Mouse (Mus musculus): Measurements from ENCODE around the gene C1qtnf9. TPM values are rescaled to one million over a fixed set of nuclear protein-coding genes. Genes with fewer than 3 reads are reported as not detected.

Gene C1qtnf9
- total RNA-seq, 2 experiments from 2014 or later: 0.28 to 0.37 TPM

DNA sequence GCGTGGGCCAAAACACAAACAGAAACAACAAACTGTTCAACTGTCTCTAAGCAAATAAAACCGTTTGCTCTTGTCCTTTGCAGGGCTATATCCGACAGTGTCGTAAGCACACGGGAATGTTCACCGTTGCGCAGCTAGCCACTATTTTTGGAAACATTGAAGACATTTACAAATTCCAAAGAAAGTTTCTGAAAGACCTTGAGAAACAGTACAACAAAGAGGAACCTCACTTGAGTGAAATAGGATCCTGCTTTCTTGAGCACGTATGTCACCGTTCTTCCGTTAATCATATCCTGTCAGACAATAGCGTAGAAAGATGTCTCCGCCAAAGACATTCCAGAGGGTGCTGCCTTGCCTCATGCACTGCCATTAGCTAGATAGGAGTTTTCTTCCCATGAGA, 18.1 kb upstream of the C1qtnf9 start:
- DNase-seq (ENCODE audit: low spot score in 2 of 2): no peak

DNA sequence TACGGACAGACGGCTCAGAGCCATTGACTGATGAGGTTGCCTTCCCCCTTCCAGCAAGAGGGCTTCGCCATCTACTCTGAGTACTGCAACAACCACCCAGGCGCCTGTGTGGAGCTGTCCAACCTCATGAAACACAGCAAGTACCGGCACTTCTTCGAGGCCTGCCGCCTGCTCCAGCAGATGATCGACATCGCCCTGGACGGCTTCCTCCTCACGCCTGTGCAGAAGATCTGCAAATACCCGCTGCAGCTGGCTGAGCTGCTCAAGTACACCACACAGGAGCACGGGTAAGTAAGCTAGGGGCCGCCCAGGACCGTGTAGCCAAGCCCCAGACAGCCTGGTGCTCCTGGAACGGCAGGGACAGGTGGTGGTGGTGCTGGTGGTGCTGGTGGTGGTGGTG, 16.4 kb upstream of the C1qtnf9 start:
- no peak for DNase-seq (ENCODE audit: low spot score in 2 of 2)

DNA sequence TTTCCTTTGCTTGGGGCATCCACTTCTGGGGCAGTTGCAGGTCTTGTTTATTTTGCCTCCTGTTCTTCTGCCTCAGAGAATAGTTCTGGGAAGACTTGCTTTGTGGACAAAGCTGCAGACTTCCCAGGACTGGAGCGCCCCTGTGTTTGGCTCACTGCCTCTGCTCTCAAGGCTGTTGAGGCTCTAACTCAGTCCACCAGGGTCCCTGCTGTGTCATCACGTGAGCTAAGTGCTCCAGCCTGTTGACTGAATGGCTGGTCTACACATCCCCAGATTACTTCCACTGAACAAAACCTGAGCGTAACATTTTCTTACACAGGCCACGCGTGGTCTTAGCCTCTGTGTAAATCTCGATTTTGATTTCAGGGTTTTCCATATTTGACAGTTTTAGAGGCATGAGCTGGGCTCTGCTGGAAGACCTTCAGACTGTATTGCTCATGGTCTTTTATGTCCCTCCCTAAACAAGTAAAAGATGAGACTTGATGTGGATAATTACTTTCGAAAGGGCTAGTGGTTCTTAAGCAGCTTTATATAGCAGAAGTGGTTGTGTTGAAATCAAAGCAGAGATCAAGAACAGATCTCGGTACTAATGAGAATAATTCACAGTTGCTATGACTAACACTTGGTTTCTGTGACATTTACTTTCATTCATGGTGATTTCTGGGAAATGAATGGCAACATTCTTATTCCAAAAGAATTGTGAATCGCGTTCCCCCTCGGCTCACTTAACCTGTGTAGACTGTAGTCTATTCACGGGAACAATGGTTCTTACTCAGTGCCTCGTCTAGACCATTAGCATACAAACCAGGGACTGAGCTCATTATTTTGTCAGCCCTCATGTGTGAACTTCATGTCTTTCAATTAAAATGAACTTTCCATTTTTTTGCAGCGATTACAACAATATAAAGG, 14.8 kb upstream of the C1qtnf9 start:
- DNase-seq (ENCODE audit: low spot score in 2 of 2): no peak

DNA sequence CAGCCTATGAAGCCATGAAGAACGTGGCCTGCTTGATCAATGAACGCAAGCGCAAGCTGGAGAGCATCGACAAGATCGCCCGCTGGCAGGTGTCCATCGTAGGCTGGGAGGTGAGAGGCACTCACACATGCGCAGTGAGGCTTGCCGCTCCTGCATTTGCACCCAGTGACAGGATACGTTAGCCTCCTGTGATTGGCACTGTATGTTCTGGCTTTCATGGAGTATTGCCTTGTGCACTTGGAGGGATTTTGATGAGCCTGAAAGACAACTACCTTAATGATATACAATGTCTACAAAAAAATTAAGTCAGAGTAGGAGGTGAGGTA, 14.2 kb upstream of the C1qtnf9 start:
- no peak for DNase-seq (ENCODE audit: low spot score in 2 of 2)

DNA sequence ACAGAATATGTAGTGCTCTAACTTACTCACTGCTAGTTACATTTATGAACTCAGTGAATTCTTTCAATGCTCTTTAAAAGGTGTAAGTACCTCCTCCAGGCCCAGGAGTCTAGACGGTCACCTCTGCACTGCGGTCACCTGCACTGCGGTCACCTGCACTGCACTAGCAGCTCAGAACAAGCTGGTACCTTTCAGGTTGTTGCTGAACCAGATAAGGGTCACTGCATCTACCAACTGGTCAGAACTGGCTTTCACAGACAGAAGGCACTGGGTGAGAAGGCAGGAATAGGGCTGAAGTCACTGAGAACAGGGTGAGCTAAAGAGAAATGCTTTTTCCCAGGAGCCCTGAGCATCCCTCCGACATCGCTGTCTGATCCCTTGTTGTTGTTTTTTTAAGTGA, 13.3 kb upstream of the C1qtnf9 start:
- DNase-seq (ENCODE audit: low spot score in 2 of 2): no peak

DNA sequence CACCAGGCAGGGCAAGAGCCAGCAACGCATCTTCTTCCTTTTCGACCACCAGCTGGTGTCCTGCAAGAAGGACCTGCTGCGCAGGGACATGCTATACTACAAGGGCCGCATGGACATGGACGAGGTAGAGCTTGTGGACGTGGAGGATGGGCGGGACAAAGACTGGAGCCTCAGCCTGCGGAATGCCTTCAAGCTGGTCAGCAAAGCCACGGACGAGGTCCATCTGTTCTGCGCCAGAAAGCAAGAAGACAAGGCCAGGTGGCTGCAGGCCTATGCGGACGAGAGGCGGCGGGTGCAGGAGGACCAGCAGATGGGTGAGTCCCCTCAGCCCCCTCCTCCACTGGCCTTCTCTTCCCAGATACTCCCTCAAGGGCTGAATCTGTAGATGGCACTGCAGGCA, 11.7 kb upstream of the C1qtnf9 start:
- DNase-seq (ENCODE audit: low spot score in 2 of 2): no peak

DNA sequence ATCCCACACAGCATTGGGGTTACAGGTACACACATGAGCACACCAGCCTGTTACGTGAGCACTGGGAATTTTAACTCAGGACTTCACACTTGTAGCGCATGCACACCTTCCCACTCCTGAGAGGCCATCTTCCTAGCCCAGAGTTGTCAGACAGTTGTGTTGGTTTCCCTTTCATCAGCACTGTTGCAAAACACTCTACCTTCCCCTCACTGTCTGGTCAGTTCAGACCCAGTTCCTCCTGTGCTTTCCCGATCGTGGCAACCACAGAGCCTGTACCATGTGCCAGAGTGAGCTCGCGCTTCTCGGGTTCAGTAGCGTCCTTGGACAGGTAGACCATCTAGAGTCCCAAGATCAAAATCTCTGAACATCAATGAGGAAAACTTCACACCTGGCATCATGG, 10.7 kb upstream of the C1qtnf9 start:
- no peak for DNase-seq (ENCODE audit: low spot score in 2 of 2)

DNA sequence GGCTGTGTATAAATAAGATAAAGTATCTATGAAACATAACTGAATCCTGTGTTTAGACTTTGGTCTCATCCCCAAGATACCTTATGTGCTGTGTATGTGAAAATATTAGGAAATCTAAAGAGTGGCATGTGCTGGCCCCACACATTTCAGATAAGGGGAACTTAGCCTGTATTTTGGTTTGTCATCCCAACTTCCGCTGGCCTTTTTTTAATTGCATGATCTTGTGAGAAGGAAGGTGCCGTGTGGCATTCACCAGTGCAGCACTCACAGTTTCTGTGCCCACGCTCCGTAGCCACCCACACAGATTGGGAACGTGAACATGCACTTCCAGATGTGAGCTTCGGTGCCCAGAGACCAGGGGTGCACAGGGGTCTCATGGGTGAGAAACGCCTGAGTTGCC, 10.2 kb upstream of the C1qtnf9 start:
- DNase-seq (ENCODE audit: low spot score in 2 of 2): no peak

DNA sequence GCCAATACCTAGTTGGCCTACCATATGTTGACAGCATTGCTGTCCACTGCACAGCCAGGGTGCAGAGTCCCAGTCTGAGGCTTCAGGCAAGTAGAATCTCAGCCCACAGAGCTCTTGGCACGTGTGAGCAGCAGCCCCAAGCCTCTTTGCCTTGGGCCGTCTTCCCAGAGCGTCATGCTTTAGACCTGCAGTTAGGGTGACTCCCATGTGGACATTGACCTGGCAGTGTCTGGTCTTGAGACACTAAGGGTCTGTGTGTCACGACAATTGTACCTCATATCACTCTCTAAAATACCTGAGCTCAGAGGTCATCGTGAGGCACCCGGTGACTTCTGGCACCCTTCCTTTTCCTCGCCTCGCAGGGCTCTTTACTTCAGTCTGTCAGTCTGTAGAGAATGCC, 8.8 kb upstream of the C1qtnf9 start:
- no peak for DNase-seq (ENCODE audit: low spot score in 2 of 2)

DNA sequence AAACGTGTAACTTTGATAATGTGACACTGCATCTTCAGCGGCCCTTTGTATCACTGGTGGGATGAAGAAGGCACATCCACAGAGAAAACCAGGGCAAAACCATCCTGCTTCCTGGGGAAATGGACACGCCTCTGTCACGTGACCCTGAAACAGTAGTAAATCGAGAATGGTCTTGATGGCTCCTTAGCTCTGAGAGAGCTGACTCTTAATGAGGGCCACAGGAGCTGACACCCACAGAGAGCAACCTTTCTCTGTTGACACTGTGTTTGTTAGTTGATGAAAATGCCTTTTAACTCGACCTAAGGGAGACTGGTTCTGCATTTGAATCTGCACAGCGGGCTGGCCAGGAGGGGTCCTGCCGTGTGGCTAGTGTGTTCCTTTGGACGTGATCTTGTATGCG, 6.1 kb upstream of the C1qtnf9 start:
- DNase-seq (ENCODE audit: low spot score in 2 of 2): no peak

DNA sequence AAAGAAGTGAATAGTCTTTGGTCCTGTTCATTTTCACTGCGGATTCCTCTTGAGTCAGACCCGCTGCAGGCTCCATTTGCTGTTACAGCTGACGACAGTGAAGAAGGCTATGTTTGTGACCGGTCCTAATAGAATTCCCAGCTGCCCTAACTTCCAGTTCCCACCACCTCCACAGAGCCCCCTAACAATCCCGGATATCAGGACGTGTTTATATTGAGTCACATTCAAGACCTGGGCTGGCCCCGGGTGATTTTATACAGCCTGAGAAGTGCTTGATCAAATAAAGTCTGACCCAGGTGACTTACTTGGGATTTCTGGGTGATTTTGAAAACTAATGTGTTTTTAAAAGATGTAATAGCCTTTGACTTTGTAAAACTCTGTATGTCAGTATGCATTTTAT, 5.2 kb upstream of the C1qtnf9 start:
- no peak for DNase-seq (ENCODE audit: low spot score in 2 of 2)

DNA sequence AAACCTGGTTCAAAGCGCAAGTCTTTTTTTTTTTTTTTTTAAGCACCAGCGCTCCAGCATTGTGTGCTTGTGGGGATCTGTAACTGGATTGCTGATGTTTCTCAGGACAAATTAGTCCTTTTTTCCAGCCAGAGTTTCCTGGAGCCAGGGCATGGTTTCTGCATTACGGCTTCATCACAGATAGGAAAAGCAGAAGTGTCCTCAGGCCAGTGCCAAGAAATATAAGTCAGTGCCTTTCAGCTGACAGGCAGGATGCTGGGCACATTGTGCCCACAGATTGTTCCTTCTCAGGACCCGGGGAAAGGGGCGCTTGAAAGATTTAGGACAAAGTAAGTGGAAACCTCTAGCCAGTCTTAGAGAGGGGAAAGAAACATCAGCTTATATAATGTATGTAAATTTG, 4.2 kb upstream of the C1qtnf9 start:
- DNase-seq (ENCODE audit: low spot score in 2 of 2): no peak

DNA sequence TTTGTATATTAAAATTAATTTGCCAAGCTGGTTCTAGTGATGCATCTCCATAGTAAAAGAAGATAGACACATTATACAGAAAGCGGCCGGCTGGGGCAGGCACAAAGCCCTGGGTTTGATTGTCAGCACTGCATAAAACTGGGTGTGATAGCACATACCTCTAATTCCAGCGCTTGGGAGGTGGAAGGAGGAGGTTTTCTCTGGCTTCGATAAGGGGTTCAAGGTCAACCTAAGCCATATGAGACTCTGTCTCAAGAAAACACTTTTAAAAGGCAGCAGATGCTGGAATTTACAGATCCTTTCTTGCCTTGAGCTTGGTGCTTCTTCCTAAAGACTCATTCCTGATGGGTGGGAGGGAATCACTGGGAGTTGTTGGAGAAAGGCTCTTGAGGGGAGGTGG, 3.4 kb upstream of the C1qtnf9 start:
- no peak for DNase-seq (ENCODE audit: low spot score in 2 of 2)

DNA sequence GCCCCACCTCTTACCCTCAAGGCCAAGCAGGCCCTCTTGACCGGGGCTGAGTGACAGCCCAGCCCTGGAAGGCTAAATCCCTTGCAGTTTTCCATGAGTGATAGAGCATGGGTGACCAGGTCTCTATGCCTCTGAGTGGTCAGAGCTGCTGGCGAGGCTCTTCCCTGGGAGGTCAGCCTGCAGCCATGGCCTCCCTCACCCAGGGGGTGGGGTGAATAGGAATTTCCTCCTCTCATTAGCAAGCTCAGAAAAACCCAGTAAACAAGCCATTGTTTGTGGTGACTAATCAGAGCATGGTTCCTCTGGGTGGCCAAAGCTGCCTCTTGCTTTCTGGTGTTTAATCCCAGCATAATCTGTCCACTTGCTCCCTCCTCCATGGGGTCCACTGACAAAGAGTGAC, 2.9 kb upstream of the C1qtnf9 start:
- no peak for DNase-seq (ENCODE audit: low spot score in 2 of 2)

DNA sequence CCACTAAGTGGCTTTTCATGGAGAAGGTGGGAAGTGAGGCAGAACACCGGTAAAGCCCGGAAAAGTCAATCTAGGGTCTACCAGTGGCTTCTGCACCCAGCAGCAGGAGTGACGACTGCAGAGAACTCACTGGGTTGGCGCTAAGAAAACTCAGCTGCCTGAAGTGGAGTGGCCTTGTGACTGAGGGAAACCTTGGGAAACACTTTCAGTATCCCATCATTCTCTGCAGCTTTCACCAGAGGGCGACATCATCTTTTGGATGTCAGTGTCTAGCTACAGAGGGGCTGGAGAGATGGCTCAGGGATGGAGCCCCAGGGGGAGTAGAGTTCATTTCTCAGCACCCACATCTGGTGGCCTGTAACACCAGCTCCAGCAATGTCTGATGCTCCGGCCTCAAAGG, 1.4 kb downstream of the C1qtnf9 start:
- DNase-seq (ENCODE audit: low spot score in 2 of 2): no peak

DNA sequence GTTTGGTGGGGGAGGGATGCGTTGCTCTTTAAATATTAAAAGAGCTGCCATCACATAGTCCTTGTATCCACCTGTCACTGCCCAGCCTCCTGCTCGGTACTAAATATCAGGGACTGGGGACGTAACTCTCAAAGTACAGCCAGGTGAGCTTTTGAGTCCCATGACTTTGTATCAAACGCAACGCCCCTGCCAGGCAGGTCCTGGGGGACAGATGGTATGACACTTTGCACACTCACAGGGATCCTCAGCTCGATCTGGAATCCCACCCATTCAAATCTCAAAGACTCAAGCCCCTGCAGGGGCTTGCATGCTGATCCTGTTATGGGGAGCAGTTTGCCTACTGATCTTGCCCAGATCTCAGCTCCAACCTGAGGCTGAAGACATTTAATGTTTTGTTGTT, 2.7 kb downstream of the C1qtnf9 start:
- DNase-seq (ENCODE audit: low spot score in 2 of 2): no peak

DNA sequence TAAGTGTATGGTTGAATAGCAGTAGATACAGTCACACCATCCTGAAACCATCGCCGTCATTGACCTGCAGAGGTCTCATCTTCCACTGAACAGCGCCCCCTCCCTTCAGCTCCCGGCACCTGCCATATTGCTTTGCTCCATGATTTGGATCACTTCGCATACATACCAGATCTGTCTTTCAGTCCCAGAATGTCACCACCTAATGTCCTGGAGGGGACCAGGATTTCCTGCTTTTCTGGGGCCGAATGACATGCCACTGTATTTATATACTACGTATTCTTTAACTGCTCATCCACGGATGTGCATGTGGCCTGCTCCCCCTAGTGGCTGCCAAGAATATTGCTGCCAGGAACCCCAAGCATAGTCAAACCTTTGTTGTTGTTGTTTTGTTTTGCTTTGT, 3.1 kb downstream of the C1qtnf9 start:
- DNase-seq (ENCODE audit: low spot score in 2 of 2): peak; percentile 61 to 75

DNA sequence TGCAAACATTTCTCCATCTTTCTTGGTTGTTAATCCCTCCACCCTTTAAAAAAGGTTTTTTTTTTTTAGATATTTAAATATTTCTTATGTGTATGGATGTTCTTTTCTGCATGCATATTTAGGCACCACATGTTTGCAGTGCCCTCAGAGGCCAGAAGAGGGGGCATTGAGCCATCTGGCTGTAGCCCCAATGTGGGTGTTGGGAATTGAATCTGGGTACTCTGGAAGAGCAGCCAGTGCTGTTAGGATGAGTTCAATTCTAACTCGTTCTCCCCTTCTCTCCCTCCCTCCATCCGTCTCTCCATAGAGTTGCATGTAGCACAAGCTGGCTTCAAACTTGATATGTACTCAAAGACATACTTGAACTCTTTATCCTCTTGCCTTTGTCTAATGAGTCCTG, 5.5 kb downstream of the C1qtnf9 start:
- DNase-seq (ENCODE audit: low spot score in 2 of 2): no peak

DNA sequence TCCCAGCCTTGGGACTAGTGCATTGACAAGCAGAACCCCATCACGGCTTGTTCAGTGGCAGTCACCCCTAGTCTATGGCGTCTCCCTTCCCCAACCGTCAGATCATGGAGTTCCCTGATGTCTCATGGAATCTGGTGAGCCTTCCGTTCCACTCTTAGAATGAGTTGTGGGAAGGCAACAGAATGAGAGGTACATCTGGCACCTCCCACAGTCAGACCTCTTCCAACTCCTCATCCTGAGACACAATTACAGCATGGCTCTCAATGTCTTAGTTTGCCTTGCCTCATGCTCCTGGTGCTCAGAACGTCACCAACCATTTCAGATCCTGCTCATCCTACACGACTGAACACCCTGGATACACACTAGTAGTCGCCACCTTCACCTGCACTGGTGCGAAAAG, 8.6 kb downstream of the C1qtnf9 start:
- no peak for DNase-seq (ENCODE audit: low spot score in 2 of 2)

DNA sequence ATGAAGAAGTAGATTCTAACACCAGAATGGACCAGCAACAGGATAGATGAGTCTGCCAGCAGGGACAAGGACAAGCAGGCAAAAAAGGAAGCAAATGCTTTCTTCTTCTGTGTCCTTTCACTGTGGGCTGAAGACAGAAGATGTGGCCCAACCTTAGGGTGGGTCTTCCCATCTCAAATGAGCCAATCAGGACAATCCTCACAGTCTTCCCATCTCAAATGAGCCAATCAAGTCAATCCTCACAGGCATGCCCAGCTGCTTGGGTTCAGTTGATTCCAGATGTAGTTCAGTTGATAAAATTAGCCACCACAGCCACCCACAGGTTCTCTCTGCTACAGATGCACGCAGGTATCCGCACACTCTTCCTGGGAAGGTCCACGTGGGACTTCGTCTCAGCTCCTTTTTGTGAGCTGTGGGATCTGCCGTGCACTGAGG, 9.6 kb downstream of the C1qtnf9 start:
- DNase-seq (ENCODE audit: low spot score in 2 of 2): no peak

DNA sequence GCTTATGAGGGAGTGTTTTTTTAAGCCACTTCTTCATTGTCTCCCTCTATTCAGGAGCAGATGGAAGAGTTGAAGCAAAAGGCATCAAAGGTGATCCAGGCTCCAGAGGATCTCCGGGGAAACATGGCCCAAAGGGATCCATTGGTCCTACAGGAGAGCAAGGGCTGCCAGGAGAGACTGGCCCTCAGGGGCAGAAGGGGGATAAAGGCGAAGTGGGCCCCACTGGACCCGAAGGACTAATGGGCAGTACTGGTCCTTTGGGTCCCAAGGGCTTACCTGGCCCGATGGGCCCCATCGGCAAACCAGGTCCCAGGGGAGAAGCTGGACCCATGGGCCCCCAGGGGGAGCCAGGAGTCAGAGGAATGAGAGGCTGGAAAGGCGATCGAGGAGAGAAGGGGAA, 11.3 kb downstream of the C1qtnf9 start:
- no peak for DNase-seq (ENCODE audit: low spot score in 2 of 2)

DNA sequence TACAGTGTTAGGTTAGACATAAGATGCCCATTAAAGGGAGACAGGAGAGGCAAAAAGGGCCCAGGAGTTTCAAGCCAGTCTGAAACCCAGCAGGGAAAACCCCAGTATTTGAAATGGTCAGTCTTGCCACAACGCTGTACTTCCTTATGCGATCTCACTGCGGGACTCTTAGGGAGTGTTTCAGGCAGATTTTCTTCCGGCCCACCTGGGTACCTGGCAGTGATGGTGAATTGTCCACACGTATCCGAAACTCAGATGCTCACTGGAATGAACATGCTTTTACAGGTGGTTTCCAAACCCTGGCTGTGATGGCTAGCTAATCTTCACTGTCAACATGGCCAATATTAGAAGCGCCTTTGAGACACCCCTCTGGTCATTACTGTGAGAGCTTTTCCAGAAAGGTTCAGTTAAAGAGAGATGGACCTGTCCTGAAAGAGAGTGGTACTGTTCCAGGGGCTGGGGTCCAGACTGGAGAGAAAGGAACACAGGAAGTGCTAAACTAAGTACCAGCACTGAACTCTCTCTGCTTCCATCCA, 14.3 kb downstream of the C1qtnf9 start:
- DNase-seq (ENCODE audit: low spot score in 2 of 2): no peak

DNA sequence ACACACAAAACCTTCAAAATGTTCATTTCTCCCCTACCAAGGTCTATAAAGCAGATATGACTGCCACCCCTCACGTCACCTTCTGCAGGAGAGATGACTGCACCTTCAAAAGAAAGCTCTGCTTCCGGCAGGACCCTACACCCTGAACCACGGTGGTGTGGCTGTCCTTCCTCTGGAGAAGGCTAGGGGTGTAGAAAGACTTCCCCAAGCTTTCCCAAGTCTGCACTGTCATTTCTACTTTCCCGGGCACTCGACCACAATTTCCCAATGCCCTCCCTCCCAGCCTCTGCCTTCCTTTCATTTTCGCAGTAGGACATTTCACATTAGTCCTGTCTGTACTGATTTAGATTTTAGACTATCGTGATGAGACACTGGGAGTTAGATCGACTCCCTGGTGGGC, 15.3 kb downstream of the C1qtnf9 start:
- DNase-seq (ENCODE audit: low spot score in 2 of 2): no peak

All from left cerebral cortex, adult 18-20 months (tissue).